Mouse (Mus musculus) liver, postnatal 0 days (tissue): ENCODE data around the gene Gm49661.

Experiments used
- CTCF ChIP-seq: sonication (generic); IDR thresholded peaks from 2 replicates; pipeline ENCODE4 v1.5.1; 2016; ENCODE audit warnings: antibody characterized with exemption, low read depth
- EP300 ChIP-seq: IDR thresholded peaks from 2 replicates; pipeline ENCODE4 v1.6.1; 2016; ENCODE audit warnings: antibody characterized with exemption, low read depth, mild to moderate bottlenecking

GRCm38 (mm10) chr8:84976763-84977434 lies 7.7 kb upstream of the Gm49661 start:
- TF ChIP-seq CTCF (no peak), EP300 (no peak)
